Mouse (Mus musculus) MN1 (cell line): ENCODE data around the gene Mtfr2.

Source experiments
- DNase-seq: peaks from one replicate; pipeline ENCODE4 v3.0.0-alpha.2; 2016; ENCODE audit warnings: low spot score

Gene Mtfr2

DNA sequence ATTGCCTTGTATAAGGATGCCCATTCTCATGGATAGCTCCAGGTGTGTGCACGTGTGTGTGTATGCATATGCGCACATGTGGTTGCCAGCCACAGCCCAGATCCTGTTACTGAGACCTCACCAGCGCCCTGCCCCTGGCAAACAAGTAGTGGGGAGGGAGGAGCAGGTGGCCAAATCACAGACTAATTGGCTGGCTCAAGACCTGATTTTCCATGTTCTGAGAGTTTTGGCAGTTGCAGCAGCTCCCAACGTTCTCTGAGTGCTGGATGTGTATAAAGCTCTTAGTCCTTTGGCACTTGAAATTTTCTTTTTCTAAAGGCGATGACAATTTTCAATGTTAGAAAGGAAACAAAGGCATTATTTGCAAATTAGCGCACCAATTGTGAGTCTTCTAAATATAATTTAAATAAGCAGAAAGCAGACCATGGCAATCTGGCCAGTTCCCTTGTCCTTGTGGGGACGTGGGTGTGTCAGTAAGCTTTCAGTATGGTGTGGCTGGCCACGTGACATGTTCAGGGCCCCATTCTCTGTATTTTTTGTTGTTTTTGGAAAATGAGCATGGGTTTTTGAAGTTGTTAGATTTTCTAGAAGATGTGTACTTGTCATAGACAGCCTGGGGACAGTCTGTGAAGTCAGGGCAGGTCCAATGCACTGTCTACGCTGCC lies 31.6 kb downstream of the Mtfr2 start:
- DNase-seq, result no peak

DNA sequence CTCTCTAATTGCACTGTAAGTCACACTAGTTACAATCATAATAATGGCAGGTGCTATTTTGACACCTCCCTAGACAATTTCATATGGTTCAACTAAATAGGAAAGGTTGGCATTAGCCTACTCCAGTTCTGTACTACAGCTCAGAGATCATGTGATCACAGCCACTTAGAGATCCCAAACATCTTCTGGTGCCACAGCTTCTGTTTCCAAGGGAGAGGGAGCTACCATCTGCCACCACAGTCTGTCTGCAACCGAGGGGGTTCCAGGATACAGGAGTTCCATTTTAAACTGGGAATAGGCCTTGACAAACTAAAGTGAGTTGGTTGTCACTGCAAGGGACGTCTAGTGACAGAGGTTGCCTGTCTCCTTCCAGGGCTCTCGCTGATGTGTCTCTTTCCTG lies 33.2 kb downstream of the Mtfr2 start:
- no peak for DNase-seq

DNA sequence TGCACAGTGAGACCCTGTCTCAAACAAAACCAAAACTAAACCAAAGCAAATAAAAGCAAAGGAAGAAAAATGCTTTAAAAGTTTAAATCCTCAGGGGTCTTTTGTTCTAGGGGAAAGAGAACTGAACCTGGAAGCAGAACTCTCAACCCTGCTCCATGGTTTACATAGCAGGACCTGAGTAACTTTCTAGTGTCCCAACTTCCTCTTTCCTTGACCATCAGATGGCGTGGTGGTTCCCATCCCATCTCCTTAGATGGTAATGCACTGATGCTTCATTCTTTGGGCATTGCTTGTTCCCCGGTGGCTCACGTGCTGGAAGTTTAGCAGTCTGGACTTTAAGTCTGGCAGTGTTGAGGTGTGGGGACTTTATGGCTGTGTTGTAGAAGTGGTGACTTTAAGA lies 33.8 kb downstream of the Mtfr2 start:
- DNase-seq, result no peak

DNA sequence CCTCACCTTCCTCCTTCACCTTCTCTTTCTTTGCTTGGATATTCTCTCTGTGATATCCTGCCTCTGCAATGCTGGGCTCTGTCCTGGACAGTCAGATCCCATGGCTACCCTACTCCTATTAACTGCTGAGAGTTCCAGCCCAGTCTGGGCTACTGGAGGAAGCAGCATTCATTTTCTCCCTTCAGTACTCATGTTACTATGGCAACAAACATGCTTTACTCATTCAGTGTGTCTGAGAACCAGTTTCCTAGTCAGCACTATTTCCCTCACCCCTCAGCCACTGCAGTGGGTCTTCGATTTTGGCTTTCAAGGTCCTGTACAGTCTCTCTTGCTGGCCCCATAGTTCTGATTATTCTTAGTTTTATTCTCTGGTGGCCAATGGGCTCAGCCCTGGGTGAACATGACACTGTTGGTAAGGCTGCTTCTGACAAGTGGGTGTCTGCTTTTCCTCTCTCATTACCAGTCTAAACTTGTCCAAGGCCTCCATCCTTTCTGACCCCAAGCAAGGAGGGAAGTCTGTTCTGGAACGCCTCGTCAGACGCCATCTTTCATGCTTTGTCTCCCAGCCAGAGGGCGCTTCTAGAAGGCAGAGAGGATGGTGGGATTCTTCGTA lies 35.3 kb downstream of the Mtfr2 start:
- DNase-seq, result no peak

DNA sequence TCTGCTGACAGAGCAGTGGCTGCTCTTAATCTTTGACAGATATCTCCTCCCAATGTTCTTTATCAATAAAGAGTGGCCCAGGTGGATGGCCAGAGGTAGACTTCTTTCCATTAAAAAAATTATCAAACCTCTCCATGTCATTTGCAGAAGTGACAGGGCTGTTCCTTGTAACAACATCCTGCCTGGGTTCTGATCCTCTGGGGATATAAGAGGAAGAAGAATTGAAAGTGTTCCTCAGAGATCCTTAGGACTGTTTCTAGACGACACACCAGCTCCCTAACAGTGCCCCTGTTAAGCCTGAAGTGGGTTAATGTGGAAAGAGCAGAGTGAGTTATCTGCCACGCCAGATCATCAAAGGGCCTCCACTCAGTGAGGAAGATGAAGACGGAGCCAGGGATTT lies 43.0 kb downstream of the Mtfr2 start:
- DNase-seq, result no peak

DNA sequence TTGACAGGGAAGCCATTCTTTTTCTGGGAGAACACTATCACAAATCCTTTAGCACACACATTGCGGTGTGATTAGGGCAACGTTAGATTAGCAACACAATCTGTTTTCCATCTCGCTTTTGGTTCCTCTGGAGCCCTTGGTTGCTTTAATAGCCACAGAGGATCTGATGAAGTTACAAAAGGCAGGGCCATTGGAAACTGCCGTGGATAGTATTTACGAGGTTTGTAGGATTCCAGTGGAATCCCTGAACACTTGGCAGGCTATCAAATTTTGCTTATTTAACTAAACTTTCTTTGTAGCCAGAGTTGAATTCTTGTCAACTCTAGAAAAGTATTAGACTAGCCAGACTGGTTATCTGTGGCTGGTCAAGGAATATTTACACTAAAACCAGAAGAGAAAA lies 47.2 kb downstream of the Mtfr2 start:
- no peak for DNase-seq

DNA sequence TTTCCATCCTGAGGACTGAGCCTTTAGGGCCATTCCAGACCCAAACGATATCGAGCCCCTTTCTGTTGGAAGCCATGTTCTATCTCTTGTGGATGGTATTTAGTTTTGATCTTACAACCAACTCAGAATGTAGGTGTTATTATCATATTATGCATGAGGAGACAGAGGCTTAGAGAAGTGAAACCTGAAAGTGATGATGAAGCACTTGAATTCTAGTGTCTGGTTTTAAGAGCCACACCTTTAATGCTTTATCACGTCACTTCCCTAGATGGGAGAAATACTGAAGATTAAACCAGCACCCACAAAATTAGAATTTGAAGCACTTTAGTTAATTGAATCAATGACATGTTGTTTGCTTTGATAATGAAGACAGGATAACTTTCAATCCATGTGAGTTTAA lies 48.2 kb downstream of the Mtfr2 start:
- DNase-seq, result no peak

DNA sequence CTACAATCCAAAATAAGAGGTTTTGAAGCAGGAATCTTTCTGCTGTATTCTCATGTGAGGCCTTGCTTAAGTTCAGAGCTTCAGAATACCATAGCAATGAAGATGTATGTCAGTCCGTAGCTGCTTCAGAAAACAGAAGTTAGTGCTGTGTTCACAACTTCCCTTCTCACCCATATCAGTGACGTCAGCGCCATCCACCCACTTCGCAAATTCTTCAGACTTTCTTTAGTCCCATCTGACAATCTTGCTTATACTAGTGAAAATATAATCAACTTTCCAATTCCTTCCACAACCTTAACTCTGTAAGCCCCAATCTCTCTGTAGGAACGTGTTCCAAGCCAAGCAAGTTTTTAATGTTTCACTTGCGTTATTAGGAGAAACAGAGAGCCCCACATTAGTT lies 50.7 kb downstream of the Mtfr2 start:
- DNase-seq, result no peak

DNA sequence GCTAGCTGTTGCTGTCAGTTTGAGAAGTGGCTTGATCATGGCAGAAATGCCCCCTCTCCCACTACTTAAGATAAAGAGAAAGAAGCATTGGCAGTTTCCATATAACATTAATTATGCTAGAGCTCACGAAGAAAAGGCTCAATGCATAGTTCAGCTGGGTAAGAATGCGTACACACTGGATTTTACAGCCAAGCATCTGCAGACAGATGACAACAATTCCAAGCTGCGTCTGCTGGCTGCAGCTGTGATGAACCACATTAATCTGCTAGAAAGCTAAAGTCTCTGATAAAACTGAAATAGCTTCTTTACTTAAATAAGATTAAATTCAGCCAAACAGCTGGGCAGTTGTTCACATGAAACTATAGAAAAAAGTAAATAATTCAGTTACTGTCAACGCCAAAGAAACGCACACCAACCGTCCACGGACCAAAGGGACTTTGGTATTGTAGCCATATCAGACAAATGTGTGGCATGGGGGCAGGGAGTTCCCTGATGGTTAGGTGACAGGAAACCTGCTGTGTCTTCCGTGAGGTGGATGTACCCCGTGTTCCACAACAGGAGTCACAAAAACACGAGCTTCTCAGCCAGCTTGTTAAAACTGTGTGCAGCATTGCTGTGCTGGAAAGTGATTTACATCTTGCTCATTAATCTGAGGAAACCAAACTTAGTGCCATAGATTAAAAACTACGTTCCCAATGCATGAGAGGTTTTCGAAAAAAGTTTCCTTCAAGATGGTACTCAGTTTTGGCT lies 51.2 kb downstream of the Mtfr2 start:
- no peak for DNase-seq

DNA sequence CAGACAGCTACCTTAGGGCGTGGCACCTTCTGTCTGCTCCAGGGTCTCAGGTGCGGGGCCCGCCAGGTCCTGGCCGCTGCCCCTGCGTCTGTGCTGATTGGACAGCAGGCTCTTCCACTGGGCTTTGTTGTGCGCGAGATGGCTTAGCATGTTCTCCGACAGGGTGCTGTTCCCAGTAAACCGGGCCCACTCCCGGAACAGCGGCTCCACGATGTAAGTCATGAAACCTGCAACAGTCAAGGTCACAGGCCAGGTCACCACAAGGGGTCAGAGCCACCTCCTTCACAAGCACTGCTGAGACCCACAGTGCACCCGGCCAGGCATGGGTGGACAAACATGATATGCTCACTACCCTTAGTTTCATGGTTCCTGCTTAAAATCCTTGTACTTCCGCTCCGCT lies 52.8 kb downstream of the Mtfr2 start:
- no peak for DNase-seq

DNA sequence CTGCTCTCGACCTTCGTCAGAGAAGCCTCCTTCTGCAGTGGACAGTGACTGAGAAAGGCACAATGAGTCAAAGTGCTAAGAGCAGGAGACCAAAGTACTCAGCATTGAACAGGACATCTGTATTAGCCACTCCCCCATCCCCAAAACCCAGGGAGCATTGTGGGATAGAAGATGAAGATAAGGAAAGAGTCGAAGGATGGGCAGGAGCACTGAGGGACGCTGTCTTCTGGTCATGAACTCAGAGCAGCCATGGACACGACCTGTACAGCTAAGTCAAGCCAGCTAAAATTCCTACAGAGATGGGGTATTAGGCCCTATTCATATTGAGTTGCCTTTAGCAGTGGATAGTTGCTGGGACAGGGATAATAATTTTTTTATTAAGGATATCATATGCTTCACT lies 55.4 kb downstream of the Mtfr2 start:
- DNase-seq, result no peak

DNA sequence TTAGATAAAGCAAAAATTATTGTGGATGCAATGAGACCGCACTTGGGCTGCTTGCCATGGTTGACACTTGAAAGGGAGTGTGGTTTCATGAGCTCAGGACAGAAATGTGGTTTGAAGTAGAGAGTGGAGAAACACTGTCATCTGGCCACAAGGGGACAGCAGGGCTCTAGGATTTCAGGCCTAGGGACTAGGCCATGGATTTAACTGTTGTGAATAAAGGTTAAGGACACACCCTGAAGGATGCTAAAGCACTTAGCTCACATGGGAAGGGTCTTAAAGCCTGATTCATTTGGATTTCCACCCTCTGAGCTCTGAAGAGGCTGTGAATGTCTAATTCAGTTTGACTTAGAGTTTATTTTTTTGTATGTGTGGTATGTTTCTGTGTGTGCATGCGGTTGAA lies 57.9 kb downstream of the Mtfr2 start:
- DNase-seq, result peak; percentile 43

DNA sequence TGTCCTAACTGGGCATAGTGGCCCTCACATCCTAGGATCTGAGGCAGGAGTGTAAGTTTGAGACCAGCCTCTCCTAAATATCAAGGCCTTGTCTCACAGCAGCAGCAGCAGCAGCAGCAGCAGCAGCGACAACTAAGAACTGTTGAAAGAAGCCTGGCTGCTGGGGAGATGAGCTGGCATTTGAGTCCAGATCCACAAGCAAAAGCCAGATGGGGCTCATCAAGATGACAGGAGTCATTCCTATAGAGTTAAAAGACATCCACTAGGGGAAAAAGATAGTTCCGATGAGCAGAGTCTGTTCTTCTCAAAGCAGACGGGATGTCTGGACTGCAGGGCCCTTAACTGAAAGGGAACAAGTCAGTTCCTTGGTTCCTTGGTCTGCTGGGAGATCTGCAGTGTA lies 60.8 kb downstream of the Mtfr2 start:
- DNase-seq, result no peak

DNA sequence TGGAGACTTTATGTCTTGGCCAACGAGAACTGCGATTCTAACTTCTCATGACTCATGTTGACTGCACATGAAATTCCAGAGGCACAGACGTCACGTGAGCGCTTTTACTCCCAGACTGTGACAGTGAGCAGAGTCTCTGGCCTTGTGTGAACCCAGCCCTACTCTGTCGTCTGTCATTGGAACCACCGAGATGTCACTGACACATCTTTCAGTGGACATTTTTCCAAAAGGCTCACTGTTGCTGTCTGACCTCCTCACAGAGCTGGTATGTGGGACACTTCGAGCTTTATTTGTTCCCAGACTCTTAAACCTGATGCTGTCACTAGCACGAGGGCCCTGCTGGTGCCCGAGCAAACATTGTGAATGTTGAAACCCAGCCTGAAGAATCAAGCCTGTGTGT lies 61.6 kb downstream of the Mtfr2 start:
- no peak for DNase-seq
